Mouse (Mus musculus) thymus, postnatal 10 days (tissue): ENCODE measurements around the gene Pth2.

ENCODE experiments used
- DNase-seq, 2 experiments: peaks; one replicate each; pipeline ENCODE4 v3.0.0; 2021; ENCODE audit warnings: low spot score in 2 of 2

Gene Pth2

DNA sequence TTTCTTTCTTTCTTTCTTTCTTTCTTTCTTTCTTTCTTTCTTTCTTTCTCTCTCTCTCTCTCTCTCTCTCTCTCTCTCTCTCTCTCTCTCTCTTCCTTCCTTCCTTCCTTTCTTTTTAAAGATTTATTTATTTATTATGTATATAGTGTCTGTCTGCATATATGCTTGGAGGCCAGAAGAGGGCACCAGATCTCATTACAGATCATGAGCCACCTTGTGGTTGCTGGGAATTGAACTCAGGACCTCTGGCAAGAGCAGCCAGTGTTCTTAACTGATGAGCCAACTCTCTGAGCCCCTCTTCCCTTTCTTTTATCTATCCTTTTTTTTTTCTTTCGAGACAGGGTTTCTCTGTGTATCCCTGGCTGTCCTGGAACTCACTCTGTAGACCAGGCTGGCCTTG lies 7.0 kb upstream of the Pth2 start:
- DNase-seq = peak in 1 of 2 experiments; percentile 30

DNA sequence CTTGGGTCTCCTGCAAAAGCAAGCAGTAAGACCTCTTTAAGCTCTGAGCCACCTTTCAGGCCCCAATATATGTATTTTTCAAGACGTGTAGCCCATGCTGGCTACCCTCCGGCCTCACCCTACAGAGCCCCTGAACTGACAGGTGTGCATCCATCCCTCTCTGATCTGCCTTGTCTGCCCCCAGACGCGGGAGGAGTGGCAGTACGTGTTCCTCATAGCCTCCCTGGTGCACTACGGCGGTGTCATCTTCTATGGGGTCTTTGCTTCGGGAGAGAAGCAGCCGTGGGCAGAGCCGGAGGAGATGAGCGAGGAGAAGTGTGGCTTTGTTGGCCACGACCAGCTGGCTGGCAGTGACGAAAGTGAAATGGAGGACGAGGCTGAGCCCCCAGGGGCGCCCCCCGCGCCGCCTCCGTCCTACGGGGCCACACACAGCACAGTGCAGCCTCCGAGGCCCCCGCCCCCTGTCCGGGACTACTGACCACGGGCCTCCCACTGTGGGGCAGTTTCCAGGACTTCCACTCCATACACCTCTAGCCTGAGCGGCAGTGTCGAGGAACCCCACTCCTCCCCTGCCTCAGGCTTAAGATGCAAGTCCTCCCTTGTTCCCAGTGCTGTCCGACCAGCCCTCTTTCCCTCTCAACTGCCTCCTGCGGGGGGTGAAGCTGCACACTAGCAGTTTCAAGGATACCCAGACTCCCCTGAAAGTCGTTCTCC lies 6.1 kb upstream of the Pth2 start:
- no peak for DNase-seq

DNA sequence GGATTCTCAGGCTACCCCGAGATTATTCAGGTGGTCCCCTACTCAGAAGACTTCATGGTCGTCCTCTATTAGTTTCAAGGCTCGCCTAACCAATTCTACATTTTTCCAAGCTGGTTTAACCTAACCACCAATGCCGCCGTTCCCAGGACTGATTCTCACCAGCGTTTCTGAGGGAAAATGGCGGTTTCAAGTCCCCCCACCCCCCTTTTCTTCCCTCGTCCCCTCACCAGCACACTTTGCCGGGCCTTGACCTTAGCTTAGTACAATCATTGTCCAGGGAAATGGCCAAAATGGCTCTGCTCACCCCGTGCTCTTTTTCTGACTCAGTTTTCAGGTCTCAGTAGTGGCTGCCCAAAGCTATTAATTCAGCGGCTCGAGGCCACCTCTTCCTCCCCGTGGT lies 5.4 kb upstream of the Pth2 start:
- no peak for DNase-seq

DNA sequence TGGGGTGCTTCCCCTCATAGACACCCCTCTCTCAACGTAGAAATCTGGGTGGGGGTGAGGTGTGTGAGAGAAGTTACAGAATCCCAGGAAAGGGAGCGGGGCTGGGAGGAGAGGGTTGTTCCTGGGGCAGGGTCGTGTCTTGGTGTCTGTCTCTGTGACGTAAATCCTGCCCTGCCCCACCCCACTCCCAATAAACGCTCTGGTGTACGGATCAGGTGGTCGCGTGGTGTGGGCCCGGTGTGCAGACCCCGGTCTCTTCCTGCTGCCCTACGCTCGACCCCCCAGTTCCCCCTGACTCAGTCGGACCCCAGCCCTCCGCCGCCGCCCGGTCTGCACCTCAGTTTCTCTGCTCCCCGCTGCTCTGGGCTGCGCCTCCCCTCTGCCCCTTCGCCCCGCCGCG lies 4.9 kb upstream of the Pth2 start:
- no peak for DNase-seq

DNA sequence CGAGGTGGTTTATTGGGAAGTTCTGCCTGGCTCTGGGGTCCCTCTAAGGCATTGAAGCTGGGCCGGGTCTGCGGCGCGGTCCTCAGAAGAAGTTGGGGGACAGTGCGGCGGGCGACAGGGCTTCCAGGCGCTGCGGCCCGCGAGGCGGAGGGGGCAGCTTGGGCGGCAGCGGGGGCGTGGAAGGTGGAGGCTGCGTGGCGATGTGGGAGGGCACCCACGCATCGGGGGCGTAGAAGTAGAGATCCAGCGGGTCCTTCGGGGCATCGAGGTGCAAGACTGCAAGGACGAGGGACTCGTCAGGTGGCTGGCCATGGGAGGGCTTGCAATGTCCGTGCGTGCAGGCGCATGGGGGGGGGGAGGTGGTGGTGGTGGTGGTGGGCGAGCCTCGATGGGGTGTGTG lies 4.4 kb upstream of the Pth2 start:
- DNase-seq = no peak

DNA sequence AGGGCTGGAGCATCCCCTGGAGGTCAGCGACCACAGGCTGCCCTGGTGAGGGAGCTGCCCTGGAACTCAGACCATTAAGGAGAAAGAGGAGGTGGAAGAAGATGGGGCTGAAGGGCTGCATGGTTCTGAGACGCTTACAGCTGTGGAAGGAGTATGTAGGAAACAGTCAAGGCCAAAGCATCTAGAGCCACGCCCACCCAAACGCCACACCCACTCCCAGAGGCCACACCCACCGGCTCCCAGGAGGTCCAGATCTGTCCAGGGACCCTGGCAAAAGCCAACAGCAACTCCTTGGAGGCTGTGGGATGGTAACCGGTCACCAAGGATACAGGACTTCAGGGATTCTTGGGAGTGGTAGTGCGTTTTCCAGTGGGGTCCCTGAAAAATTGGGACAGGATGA lies 2.2 kb upstream of the Pth2 start:
- DNase-seq = no peak

DNA sequence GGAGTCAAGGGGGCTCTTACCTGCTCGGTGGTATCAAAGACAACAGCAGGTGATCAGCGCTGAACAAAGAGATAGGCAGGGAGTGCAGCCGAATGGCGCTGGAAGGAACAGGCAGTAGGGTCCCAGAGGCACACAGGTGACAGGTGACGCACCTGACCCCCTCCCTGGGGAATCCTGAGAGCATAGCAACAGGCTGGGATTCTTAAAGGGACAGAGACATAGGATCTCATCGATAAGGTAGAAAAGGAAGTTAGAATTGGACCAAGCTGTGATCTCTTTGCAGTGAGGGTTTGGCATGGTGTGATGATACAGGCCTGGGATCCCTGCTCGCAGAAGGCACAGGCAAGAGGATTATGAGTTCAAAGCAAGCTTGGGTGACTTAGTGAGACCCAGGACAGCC lies 1.3 kb upstream of the Pth2 start, which contains the start of gene Gfy:
Gene Gfy, minus strand, starts transcription at position 101 of the 400 bp plus-strand sequence.
- no peak for DNase-seq

DNA sequence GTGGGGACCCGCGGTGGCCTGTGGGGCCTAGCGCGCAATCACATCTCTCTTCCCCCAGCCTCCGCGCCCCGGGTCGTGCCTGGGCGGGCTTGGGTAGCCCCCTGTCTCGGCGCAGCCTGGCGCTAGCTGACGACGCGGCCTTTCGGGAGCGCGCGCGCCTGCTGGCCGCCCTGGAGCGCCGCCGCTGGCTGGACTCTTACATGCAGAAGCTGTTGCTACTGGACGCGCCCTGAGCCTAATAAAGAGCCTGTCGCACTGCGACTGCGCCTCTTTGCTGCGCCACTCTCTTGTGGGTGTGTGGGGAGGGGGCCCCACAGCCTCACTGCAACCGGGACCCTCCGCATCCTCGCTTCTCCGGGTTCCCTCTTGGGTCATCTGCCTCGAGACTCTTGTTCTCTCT lies 745 bp downstream of the Pth2 start:
- no peak for DNase-seq

DNA sequence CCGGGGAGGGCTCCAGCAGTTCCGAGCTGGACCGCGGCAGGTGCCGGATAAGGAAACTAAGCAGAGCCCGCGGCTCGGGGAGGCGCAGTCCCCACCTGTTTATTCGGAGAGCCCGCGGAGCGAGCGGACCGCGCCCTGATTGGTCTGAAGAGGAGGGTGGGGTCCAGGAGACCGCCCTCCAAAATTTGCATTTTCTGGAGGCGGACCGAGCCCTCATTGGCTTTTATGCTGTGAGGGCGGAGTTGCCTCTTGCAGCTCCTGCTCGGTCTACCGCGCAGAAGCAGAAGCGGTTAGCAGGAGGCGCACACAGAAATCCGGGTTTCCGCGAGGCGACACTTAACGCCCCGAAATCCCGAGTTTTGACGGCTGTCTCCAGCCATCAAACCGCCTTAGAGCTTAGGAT lies 1.4 kb downstream of the Pth2 start:
- DNase-seq = peak; percentile 83 to 87

DNA sequence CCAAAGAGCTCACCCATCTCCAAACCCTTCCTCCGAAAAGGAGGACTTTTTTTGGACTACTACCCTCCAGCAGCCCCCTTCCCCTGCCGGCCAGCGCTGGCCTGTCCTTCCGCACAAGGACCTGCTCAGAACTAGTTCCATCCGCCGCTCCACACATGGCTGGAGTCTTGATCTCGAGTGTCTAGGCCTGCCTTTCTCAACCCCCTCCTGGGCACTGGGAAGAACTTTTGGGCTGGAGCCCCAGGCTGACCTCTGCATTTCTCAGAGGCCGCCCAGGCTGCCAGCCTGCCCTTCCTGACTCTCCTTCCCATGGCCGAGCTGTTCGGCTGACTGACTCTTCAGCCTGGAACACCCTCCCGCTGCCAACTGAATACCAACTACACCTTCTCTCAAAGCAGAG lies 1.8 kb downstream of the Pth2 start:
- no peak for DNase-seq

DNA sequence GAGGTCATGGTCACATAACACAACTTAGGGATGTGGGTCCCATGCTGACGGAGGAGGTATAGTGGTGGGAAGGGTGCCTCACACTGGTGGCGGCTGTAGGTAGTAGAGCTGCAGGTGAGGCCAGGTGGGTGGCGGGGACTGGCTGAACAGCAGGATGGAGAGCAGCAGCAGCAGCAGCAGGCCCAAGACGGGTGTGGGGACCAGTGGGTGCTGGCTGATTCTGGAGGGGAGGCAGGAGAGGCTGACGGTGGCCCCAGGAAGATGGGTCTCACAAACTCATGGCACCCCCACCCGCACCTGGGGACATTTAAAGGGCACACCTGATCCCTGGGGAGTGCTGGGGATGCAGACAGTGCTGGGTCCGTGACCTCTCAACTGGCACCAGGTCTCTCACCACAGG lies 2.9 kb downstream of the Pth2 start:
- no peak for DNase-seq

DNA sequence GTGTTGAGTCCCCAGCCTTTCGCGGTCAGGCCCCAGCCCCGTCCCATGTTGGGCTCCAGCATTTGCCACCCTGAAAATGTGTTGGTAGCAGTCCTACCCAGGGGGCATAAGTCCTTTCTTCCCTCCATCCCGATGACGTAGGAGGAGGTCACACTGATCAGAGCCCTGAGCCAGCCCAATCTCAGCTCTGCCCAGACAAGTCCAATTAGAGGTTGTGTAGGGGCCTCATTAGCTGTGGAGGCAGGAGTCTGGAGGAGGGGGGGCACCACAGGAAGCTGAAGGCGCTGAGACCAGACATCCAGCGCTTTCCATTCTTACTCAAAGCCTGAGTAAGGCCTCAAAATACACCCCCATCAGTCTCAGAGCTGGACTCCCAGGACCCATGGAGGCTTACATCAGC lies 5.1 kb downstream of the Pth2 start:
- DNase-seq = no peak

DNA sequence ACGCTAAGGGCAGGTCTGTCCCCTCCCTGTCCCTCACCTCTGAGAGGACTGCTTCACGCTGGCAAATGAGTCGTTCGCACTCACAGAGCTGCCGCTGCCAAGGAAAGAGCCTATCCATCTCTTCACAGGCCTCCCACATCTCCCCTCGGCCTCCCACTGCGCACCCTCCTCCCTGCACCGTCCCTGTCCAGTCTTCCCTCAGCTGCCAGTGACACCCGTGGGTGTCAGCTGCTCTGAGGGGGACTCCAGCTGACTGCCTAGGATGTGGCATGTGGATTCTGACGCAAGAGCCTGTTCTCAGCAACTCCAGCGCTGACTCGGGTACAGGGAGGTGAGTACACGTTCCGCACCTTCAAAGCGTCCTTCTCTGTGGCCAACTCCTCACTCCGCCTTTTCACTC lies 8.8 kb downstream of the Pth2 start:
- no peak for DNase-seq

DNA sequence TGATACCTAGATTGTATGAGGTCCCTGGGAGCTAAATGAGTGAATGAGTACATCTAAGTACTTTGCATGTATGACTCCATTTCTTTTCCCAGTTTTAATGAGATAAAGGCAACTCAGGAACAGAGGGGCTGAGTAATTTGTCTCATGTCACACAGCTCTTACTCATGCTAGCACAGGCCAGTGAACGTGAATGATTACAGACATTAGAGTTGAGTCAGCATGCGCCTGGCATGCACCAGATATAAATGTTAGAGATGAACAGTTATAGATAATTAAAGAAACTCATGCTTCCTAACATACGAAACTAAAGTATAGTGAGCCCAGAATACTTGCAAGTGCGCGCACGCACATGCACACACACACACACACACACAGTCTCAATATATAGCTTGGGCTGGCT lies 9.4 kb downstream of the Pth2 start:
- DNase-seq = no peak

DNA sequence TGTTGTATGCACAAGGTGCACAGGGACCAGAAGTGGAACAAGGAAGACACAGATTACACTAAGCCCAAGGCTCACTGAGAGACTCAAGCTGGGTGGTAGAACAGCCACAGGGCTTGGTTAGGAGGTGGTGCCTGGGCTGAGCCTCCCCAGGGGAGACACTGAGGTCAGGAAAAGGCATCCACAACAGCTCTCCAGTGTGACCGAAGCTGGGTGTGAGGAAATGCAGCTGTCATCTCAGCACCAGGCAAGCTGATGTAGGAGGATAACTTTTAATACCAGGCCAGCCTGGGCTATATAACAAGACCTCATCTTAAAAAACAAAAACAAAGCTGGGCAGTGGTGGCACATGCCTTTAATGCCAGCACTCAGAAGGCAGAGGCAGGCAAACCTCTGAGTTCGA lies 10.4 kb downstream of the Pth2 start:
- DNase-seq = no peak

DNA sequence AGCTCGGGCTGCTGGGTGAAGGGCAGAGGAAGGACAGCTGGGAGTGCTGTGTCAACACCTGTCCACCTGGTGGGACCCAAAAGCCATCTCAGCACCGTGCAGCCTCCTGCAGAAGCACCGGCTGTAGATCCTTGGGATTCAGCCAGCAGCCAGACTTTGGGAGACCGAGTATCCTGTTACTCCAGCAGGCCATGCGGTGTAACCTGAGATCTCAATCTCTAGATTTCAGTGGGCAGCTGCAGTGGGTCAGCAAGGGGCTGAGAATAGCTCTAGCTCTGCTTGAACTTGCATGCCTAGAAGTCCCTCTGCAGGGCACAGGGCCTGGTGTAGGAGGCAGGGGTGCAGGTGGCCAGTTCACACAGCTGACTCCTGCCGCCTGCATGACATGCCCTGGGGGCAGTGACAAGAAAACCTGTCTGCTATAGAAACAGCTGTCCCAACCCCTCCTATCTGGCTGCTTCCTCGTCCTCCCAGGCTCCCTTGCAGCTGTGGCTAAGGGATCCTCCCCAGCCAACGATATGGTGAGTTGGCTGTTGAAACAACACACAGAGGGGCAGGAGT lies 11.1 kb downstream of the Pth2 start:
- DNase-seq = no peak

DNA sequence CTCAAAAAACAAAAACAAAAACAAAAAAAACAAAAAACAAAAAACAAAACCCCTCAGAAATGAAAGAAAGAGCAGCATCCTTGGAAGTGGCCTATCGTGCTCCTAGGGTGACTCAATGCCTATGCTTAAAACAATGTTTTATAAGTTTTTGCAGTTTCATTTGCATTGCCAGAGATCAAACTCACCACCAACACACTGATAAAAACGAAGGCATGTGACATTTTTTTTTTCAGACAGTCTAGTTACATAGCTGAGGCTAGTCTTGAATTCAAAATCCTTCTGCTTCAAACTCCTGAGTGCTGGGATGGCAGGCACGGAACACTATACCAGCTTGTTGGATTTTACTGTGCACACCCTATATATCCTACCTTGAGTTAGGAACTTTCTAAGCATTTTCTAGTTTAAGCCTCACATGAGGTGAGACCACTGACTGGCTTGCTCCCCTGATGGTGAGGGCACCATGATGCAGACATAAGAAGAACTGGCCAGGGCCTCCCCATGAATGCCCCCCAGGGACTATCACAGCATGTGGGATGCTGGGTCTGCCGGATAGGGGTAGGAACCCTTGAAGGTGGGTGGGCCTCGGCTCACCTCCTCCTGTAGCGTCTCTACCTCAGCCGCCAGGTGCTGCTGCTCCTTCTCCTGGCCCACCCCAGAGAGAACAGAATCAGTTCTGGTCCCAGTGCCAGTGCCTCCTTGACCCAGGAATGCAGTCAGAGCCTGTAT lies 12.0 kb downstream of the Pth2 start:
- DNase-seq = no peak

DNA sequence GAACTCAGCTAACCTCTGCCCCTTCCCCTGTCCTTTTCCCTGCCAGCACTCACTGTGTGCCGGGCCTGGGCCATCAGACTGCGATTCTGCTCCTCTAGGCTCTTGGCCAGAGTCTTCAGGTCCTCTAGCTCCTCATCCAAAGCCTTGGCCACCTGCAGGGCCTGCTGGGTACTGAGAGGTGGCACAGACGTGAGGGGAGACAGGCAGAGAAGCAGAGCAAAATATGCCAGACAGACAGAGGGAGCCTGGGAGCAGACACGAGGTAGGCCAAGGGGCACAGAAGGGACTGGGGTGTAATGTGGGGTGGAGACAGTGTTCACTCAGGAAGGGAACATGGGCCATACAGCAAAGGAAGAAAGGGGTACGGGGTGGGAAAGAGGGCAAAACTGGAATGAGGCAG lies 12.6 kb downstream of the Pth2 start:
- no peak for DNase-seq

DNA sequence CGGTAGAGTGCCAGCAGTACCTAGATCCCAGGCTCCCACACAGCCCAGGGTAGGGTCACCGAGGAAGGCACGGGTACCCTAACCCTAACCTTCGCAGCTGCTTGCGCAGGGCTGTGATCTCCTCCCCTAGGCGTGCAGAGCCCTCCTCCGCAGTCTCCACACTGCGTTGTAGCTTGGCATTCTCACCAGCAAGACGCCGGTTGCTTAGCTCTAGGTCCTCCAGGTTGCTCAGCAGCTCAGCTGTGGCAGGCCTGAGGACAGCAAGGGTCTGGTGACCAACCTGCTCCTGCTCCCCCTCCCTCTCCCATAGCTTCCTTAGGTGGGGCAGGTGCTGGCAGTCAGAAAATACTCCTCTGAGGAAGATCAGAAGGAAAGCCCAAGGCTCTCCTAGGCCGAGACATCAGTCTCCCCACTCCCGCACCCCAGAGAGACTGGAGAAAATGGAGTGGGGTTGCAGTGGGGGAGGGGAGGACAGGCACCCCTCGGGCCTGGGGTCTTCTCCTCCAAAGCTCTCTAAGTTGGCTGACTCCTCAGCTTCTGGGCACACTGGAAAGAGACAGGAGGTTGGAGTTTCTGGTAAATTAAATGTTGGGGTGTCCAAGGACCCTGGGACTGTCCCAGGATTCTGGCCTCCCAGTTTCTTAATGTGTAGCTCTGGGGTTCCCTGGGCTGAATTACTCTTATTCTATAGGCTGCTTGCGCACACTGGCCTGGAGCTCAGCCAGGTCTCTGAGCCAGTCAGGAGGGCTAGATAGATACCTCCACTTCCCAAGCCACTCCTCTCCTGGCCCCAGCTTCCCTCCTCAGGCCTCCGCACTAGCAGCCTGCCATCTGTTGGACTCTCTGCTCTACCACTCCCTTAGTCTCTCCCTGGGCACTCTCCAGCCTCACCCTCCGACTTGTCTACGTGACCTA lies 13.3 kb downstream of the Pth2 start:
- DNase-seq = no peak

DNA sequence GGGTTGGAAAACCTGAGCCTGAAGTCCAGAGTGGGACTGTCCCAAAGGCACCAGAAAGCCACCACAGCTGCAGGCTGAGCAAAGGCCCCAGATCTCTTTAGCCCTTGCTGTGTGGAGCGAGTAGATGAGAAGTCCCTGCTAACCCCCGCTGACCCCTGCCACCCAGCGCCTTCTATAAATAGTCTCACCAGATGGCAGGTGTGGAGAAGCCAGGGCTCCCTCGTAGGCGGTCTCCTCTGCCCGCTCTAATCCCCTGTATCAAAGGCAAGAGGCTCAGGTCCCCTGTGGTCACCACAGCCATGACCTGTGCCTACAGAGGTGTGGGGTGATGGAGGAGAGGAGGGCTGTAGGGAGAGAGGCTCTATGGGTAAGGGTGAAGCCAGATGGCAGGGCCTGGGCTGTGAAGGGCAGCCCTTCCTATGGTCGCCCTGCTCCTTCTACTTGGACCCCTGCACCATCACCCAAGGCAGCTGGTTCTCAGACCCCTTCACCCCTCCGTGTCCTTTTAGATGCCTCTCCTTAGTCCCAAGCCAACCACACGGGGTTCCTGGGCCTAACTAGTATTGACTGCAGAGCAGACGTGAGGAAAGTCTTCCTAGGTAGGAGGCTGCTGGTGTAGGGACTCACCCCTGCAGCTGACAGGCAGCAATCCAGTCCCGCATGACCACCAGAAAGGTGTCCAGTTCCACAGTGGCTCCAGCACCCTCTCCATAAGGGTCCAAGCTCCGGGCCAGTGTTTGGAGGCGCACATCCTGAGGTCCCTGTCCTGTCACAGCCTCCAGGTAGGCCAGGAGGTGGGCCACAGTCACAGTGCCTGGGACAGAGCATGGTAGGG lies 14.8 kb downstream of the Pth2 start:
- no peak for DNase-seq

DNA sequence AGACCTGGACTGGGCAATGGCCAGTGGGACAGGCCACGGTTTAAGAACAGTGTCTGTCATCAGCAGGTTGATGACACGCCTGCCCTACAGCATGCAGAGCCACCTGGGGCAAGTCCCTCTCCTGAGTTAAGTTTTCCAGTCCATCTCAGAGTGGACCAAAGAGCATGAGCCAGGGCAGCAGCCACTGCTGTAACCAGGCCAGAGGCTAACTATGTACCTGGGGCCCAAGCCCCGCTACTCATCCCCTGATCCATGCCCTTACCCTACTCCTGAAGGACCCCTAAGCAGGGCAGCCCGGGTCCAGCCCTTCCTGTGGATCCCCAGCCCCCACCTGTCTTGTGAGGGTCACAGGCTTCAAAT lies 15.4 kb downstream of the Pth2 start:
- DNase-seq = no peak
